Mouse (Mus musculus) urinary bladder, postnatal 4 days (tissue): ENCODE results near the gene Olfr628.
"Not testable (repeated sequence)": the region's sequence is repeated elsewhere in the genome, so short reads cannot be mapped to it uniquely, and the experiment has no call there.

Experiments
- DNase-seq, 2 experiments: peaks; one replicate each; pipeline ENCODE4 v3.0.0; 2021 to 2022; ENCODE audit warnings: low spot score in 2 of 2

Olfr628 gene

DNA sequence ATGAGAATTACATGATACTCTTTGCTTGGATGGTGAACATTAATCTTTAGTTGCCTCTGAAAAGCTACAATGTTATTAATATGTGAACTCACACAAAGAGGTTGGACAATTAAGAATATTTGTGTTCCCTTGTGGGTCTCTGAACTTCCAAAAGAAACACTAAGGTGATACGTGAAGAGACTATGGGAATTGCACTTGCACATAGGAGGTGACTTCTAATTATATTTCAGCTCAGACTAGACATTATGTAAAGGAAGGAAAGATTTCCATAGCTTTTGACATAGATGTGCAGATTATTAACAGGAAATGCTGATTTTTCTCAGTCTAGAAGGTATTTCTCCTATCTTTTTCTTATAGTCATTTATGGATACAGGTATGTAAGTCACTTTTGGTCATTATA lies at the start of gene Olfr628:
Olfr628 (plus strand) TSS at position 301 of the 400 bp plus-strand sequence.
- DNase-seq = no peak

GRCm38 (mm10) chr7:103682420-103682819 lies 47.8 kb upstream of the Olfr628 start, which contains the start of gene Olfr625-ps1:
Olfr625-ps1 (plus strand) TSS chr7:103682720.
- no peak for DNase-seq

GRCm38 (mm10) chr7:103699469-103699868 lies 30.7 kb upstream of the Olfr628 start:
- no peak for DNase-seq

- DNase-seq = no peak
Observed at GRCm38 (mm10) chr7:103712024-103712423, 18.1 kb upstream of the Olfr628 start.

DNA sequence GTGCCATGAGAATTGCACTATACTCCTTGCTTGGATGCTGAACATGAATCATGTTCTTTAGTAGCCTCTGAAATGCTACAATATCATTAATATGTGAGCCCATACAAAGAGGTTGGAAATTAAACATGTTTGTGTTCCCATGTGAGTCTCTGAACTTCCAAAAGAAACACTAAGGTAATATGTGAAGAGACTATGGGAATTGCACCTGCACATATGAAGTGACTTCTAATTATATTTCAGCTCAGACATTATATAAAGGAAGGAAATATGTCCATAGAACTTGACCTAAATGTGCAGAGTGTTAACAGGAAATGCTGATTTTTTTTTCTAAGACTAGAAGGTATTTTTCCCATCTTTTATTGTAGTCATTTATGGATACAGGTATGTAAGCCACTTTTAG lies 15.8 kb upstream of the Olfr628 start, which contains the start of gene Olfr243:
Olfr243 (plus strand) TSS at position 301 of the 400 bp plus-strand sequence.
- DNase-seq = no peak

- not testable (repeated sequence) for DNase-seq
Observed at GRCm38 (mm10) chr7:103716398-103716797, 13.8 kb upstream of the Olfr628 start.

- no peak for DNase-seq
Observed at GRCm38 (mm10) chr7:103744843-103745242, 14.7 kb downstream of the Olfr628 start, which contains the start of gene Olfr629. Olfr629 (minus strand) TSS chr7:103744943.

- DNase-seq = no peak
Observed at GRCm38 (mm10) chr7:103757233-103757632, 27.1 kb downstream of the Olfr628 start, which contains the start of gene Olfr630. Olfr630 (minus strand) TSS chr7:103757333.

GRCm38 (mm10) chr7:103762212-103762611 lies 32.0 kb downstream of the Olfr628 start:
- not testable (repeated sequence) for DNase-seq

DNA sequence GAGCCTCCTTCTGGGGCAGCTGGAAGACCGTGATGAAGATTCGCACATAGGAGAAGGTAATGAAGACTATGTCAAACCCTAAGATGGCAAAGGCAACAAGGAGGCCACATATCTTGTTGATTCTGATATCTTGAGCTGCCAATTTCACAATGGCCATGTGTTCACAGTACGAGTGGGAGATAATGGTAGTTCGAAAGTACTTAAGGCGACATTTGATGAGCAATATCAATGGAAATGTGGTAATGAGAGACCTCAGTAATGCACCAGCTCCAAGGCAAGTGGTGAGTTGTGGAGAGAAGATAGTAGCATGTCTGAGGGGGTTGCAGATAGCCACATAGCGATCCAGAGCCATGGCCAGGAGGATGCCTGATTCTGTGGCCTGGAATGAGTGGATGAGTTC lies 37.5 kb downstream of the Olfr628 start:
- not testable (repeated sequence) for DNase-seq

DNA sequence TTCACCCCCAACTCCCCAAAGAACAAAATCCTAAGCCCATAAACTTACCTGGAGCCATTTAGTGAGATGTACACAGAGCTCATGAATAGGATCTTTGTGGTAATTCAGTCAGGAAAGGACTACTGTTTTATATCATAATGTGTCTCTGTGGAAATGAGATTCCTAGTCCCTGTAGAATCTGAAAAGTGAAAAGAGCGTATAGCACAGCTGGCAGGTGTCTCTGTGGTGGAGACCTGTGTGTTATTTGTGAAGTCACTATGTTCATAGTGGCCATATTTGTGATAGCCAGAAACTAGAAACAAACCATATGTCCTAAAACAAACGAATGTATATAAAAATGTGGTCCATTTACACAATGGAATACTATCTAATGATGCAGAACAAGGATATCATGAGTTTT lies 41.3 kb downstream of the Olfr628 start, which contains the start of gene Olfr69:
Olfr69 (minus strand) TSS at position 101 of the 400 bp plus-strand sequence.
- DNase-seq = no peak

DNA sequence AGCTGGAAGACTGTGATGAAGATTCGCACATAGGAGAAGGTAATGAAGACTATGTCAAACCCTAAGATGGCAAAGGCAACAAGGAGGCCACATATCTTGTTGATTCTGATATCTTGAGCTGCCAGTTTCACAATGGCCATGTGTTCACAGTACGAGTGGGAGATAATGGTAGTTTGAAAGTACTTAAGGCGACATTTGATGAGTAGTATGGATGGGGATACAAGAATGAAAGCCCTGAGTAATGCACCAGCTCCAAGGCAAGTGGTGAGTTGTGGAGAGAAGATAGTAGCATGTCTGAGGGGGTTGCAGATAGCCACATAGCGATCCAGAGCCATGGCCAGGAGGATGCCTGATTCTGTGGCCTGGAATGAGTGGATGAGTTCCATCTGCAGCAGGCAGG lies 47.5 kb downstream of the Olfr628 start:
- DNase-seq = not testable (repeated sequence)

DNA sequence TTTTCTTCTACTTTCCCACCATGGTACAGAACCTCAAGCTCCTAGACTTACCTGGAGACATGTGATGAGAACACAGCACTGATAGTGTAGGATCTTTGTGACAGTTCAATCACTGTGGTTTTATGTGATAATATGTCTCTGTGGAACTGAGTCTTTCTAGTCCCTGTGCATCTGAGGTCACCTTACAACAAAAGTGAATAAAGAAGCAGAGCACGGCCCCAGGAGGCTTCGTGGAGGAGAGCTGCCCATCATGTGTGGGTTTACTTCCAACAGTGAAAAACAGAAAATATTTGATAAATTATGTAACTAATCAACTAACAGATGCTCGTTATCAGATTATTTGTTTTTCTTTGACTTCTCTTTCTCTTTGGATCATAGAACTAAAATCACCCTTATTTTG lies 49.4 kb downstream of the Olfr628 start, which contains the start of gene Olfr68:
Olfr68 (minus strand) TSS at position 101 of the 400 bp plus-strand sequence.
- no peak for DNase-seq
